Mouse (Mus musculus) MEL (cell line): ENCODE results near the gene Smad6.

Experiments used
- CTCF ChIP-seq, 3 experiments: IDR thresholded peaks in 2 of 3; conservative IDR thresholded peaks in 1 of 3; 2 replicates each; pipeline ENCODE4 v1.5.1; 2011 to 2012; ENCODE audit warnings: low read length in 3 of 3, low read depth in 2 of 3, mild to moderate bottlenecking in 2 of 3, improper control_type of control experiment in 1 of 3, inconsistent platforms in 1 of 3, mixed read lengths in 1 of 3, moderate library complexity in 1 of 3; ENCODE audit not compliant: control insufficient read depth in 1 of 3, insufficient read depth in 1 of 3, poor library complexity in 1 of 3, severe bottlenecking in 1 of 3
- MAZ ChIP-seq: IDR thresholded peaks from 2 replicates; pipeline ENCODE4 v1.6.1; 2012; ENCODE audit warnings: low read depth, mild to moderate bottlenecking, inconsistent platforms, low read length, improper control_type of control experiment
- MXI1 ChIP-seq: IDR thresholded peaks from 2 replicates; pipeline ENCODE4 v1.6.1; 2011; ENCODE audit warnings: mild to moderate bottlenecking, low read depth, low read length, improper control_type of control experiment
- POLR2A ChIP-seq, 2 experiments: IDR thresholded peaks; 2 replicates each; pipeline ENCODE4 v1.6.1; 2011 to 2012; ENCODE audit warnings: low read length in 2 of 2, mild to moderate bottlenecking in 2 of 2, control low read depth in 1 of 2, improper control_type of control experiment in 1 of 2, low read depth in 1 of 2, moderate library complexity in 1 of 2; ENCODE audit not compliant: control insufficient read depth in 1 of 2, insufficient read depth in 1 of 2, poor library complexity in 1 of 2
- TBP ChIP-seq: IDR thresholded peaks from 2 replicates; pipeline ENCODE4 v1.8.0; 2011; ENCODE audit warnings: low read depth, low read length, improper control_type of control experiment
- TCF12 ChIP-seq: IDR thresholded peaks from 2 replicates; pipeline ENCODE4 v1.6.1; 2014; ENCODE audit warnings: low read depth, mild to moderate bottlenecking, inconsistent platforms, low read length, improper control_type of control experiment, moderate library complexity

- TF ChIP-seq POLR2A (IDR thresholded peaks at IDR 0.05; ENCODE audit: control insufficient read depth in 1 of 2, insufficient read depth in 1 of 2, low read depth in 1 of 2, low read length in 2 of 2, poor library complexity in 1 of 2): no peak
- TF ChIP-seq CTCF (IDR thresholded peaks at IDR 0.05 in 2 of 3, conservative IDR thresholded peaks at IDR 0.05 in 1 of 3; ENCODE audit: control insufficient read depth in 1 of 3, insufficient read depth in 1 of 3, low read depth in 2 of 3, low read length in 3 of 3, poor library complexity in 1 of 3, severe bottlenecking in 1 of 3): no peak
- TF ChIP-seq TCF12: no peak
- TF ChIP-seq TBP: no peak
- no peak for TF ChIP-seq MXI1
- TF ChIP-seq MAZ: no peak
Measured at GRCm38 (mm10) chr9:64070674-64071073, 48.8 kb upstream of the Smad6 start.
